Mouse (Mus musculus) forebrain, embryonic 16.5 days (tissue): ENCODE data around the gene Macrod2. TPM values are rescaled to one million over a fixed set of nuclear protein-coding genes. Genes with fewer than 3 reads are reported as not detected.

ENCODE experiments used
- ATAC-seq: fragments of 200-750 bp; cut with Nextera tagmentation; 2 replicates; pipeline ENCODE4 v1.8.0; 2017; ENCODE audit warnings: mild to moderate bottlenecking, moderate library complexity
- H3K27ac ChIP-seq: fragments of 300-500 bp; sonication (generic); 2 replicates; pipeline ENCODE4 v1.5.1; 2014; ENCODE audit warnings: low read length, control low read depth
- H3K27me3 ChIP-seq: fragments of 300-500 bp; sonication (generic); replicated peaks from 2 replicates; pipeline ENCODE4 v1.6.1; 2014; ENCODE audit warnings: low read length; ENCODE audit not compliant: control insufficient read depth, insufficient read depth
- H3K36me3 ChIP-seq: fragments of 300-500 bp; sonication (generic); 2 replicates; pipeline ENCODE4 v1.6.1; 2014; ENCODE audit not compliant: control insufficient read depth, insufficient read depth
- H3K4me1 ChIP-seq: fragments of 300-500 bp; sonication (generic); replicated peaks from 2 replicates; pipeline ENCODE4 v1.6.1; 2014; ENCODE audit warnings: low read length; ENCODE audit not compliant: control insufficient read depth, insufficient read depth
- H3K4me2 ChIP-seq: fragments of 300-500 bp; sonication (generic); 2 replicates; pipeline ENCODE4 v1.6.1; 2014; ENCODE audit warnings: mild to moderate bottlenecking, low read length, control low read depth
- H3K4me3 ChIP-seq: fragments of 300-500 bp; sonication (generic); replicated peaks from 2 replicates; pipeline ENCODE4 v1.5.1; 2014; ENCODE audit warnings: mild to moderate bottlenecking, low read length, control low read depth
- H3K9ac ChIP-seq: fragments of 300-500 bp; sonication (generic); replicated peaks from 2 replicates; pipeline ENCODE4 v1.6.1; 2014; ENCODE audit warnings: low read depth, low read length, control low read depth
- H3K9me3 ChIP-seq: fragments of 300-500 bp; sonication (generic); 2 replicates; pipeline ENCODE4 v1.6.1; 2016; ENCODE audit warnings: low read length; ENCODE audit not compliant: control insufficient read depth
- whole genome bisulfite sequencing: fragments of 180-500 bp; shearing (Covaris S2); extraction: QIAGEN DNeasy Blood & Tissue Kit; methylation state at CpG from one replicate; pipeline ENCODE4 v1.1.7; 2014; 5-methylcytosine and 5-hydroxymethylcytosine counted together
- polyA plus RNA-seq: library from polyadenylated mRNA; unstranded; fragments of >200 nt; fragmentation: Nextera tagmentation; extraction: Ambion mirVana; gene quantifications from 2 replicates; pipeline ENCODE4 v1.2.1, GENCODE M21; 2015

Gene Macrod2
- polyA plus RNA-seq, 1 experiment from 2014 or later: 108 TPM

DNA sequence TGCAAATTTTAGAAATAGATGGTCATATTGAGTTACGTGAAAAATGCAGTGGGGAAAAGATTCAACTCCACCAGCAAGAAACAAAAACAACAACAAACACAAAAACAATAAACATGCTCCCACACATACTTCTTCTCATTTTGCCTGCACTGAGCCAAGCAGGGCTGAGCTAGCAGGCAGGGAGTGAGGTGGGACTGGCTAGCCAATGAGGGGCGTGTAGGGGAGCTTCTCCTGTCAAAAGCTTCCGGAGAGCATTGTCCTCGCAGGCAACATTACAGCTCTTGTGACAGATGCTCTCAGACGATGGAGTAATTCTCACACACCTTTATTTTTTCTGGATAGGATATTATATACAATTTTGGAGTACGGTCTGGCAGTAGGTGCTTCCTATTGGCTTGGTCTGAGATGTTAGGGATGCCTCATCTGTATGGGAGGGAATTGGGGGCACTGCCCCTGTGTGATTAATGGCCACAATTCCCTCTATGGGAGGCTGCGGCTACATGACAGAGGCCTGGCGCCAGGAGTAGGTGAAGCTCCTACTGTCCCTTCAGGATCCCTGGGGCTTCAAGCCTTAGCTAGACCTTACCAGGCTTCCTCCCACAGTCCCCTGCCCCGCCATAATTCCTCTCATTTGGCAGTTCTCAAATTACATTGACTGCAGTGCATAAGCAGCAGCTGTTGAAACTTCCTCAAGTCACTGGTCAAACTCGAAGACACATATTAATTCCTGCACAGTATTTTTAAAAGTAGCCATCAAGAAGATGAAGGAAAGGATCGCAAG lies 1491.8 kb downstream of the Macrod2 start:
- Histone ChIP-seq H3K27ac (no peak overlapping the region), H3K36me3 (no peaks in the 10 kb centered on the region), H3K4me1 (no peaks in the 10 kb centered on the region), H3K27me3 (no peaks in the 10 kb centered on the region), H3K9ac (no peak overlapping the region), H3K9me3 (no peaks in the 10 kb centered on the region), H3K4me2 (no peak overlapping the region), H3K4me3 (no peak overlapping the region)
- no peak for ATAC-seq
- 75% methylated on average over 11 of the region's 11 CpGs for WGBS

DNA sequence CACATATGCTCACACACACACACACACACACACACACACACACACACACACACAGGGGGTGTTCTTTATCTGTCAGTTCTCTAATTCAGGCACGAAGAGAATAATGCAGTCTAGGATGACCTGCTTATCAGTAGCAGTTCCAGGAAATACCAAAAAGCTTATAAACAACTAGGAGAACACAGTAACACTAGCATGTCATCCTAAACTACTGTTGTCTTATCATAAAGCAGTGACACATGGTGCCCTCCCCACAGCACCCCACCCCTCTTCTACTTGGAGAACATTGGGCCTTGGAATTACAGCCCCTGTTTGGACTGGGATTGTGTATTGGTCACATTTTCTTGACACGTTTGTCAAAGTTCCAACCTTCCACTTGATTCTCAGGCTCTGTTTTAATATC lies 1494.4 kb downstream of the Macrod2 start:
- no peak overlapping the region for H3K4me3 ChIP-seq
- H3K9ac ChIP-seq: no peak overlapping the region
- H3K4me1 ChIP-seq: no peaks in the 10 kb centered on the region
- no peak for ATAC-seq
- WGBS: 86% methylated on average over 2 of the region's 2 CpGs
- no peaks in the 10 kb centered on the region for H3K9me3 ChIP-seq
- no peaks in the 10 kb centered on the region for H3K27me3 ChIP-seq
- H3K36me3 ChIP-seq: no peaks in the 10 kb centered on the region
- no peak overlapping the region for H3K4me2 ChIP-seq
- no peak overlapping the region for H3K27ac ChIP-seq

DNA sequence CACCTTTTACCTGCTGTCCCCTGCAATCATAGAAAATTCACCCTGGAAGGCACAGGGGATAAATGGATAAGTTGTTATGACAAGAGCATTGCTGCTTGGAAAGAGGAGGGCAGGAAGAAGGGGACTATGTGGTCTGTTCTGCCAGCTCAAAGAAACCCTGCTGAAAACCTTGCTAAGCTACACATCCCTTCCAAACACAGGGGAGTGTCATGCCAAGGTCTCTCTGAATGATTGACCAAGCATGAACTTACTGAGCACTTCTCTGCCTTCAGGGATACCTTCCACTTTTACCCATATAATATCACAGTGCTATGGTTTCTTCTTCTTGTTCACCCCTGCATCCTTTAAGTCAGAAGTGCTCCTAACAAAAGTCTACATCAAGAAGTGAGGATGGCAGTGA lies 1502.8 kb downstream of the Macrod2 start:
- Histone ChIP-seq H3K36me3 (no peaks in the 10 kb centered on the region), H3K9ac (no peak overlapping the region), H3K9me3 (no peaks in the 10 kb centered on the region), H3K4me3 (no peak overlapping the region), H3K27me3 (no peaks in the 10 kb centered on the region), H3K4me1 (no peaks in the 10 kb centered on the region), H3K27ac (no peak overlapping the region), H3K4me2 (no peak overlapping the region)
- no peak for ATAC-seq

DNA sequence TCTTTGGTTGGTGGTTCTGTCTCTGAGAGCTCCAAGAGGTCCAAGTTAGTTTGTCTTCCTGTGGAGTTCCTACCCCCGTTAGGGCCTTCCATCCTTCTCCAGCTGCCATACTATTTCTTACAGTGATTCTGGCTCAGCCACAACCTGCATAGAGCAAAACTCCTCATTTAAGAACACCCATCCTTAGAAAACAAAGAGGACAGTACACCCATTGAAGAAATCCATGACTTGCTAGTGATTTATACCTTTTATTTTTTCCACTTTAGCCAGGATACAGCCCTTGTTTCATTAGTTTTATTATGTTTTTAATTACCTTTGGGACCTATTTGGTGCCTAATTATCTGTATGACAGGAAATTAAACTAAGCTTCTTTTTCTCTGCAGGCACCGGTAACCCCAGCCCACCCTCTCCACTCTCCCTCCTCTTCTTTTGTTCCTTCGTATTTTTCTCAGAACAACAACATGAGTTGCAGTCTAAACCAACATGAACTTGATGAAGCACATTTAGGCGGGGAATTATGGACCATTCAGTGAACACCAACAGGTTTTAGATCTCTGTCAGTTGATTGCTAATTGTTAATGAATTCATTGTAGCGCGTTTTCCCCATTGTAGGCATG lies 1516.8 kb downstream of the Macrod2 start:
- H3K9ac ChIP-seq: no peak overlapping the region
- no peaks in the 10 kb centered on the region for H3K27me3 ChIP-seq
- no peak overlapping the region for H3K27ac ChIP-seq
- H3K36me3 ChIP-seq: no peaks in the 10 kb centered on the region
- no peak overlapping the region for H3K4me3 ChIP-seq
- no peak for ATAC-seq
- H3K9me3 ChIP-seq: no peaks in the 10 kb centered on the region
- 20% methylated on average over 6 of the region's 6 CpGs for WGBS
- H3K4me1 ChIP-seq: peaks cover 9% of the 10 kb centered on the region; the same call in 1 of the 2 replicates
- H3K4me2 ChIP-seq: no peak overlapping the region

DNA sequence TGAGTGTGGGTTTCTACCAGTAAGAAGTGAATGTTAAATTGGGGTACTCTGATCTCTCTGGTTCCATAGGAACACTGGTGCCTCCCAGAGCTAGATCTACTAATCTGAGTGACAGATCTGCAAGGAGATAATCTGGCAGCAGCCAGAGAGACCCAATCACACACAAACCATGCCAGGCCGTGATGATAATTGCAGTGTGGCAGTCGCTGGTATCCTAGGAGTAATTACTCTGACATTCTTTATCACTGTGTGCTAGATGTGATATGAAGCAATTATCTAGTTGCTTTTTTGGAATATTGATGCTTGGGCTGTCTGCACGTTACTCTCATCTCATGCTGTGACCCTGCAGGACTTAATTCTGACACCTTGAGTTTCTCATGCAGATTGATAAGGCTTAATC lies 1518.4 kb downstream of the Macrod2 start:
- Histone ChIP-seq H3K27me3 (no peaks in the 10 kb centered on the region), H3K9ac (no peak overlapping the region), H3K9me3 (no peaks in the 10 kb centered on the region), H3K4me3 (no peak overlapping the region), H3K27ac (no peak overlapping the region), H3K4me1 (peaks cover 9% of the 10 kb centered on the region; the same call in 1 of the 2 replicates), H3K4me2 (no peak overlapping the region), H3K36me3 (no peaks in the 10 kb centered on the region)
- ATAC-seq: peak; percentile 88
- WGBS: 7% methylated on average over 3 of the region's 3 CpGs

DNA sequence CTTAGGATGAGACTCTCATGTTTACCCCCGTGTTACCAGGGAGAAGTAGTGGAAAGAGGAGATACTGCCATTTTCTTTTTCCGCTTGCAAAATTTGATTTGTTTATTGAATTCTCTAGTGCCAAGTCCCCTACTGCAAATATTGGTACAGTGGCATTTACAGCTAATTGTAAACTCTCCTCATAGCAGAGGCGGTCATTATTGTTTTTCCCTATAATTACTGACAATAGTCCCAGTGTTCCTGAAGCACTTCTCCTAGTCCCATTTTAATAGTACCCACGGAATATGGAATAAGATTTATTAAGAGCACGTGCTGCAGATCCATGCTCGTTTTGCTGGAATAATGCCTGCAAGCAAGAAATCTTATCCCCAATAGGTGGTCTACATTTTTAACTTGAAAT lies 1518.8 kb downstream of the Macrod2 start:
- Histone ChIP-seq H3K4me2 (no peak overlapping the region), H3K9me3 (no peaks in the 10 kb centered on the region), H3K27me3 (no peaks in the 10 kb centered on the region), H3K4me3 (no peak overlapping the region), H3K9ac (no peak overlapping the region), H3K27ac (no peak overlapping the region), H3K4me1 (peaks cover 9% of the 10 kb centered on the region; the same call in 1 of the 2 replicates), H3K36me3 (no peaks in the 10 kb centered on the region)
- WGBS: 31% methylated on average over 6 of the region's 6 CpGs
- peak; percentile 54 for ATAC-seq

DNA sequence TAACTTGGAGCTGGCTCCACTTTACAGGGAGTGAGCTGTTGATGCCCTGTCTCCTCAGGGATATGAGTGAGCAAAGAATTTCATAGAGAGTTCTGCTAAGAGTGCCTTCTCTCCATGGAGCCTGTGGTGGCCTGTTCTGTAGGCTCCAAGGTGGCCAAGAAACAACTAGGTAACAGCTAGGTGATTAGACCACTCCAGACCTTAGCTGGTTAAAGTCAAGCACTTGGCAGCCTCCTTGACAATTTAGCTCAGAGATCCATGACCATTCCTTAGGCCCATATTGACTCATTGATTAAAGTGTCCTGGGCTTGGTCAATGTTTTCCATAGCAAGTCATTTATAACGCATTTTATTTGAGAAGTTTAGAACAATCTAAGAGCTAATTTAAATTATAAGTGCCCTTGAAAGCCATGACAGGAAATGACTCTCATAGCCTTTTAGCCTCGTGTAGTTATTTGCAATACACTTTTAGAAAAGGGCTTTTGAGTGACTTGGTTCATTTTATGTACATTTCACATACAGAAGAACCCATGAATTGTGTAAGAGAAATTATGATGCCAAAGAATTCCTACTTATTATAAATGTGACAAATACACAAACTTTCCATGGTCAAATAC lies 1525.4 kb downstream of the Macrod2 start:
- ATAC-seq: no peak
- no peaks in the 10 kb centered on the region for H3K9me3 ChIP-seq
- no peaks in the 10 kb centered on the region for H3K36me3 ChIP-seq
- H3K4me3 ChIP-seq: no peak overlapping the region
- no peak overlapping the region for H3K9ac ChIP-seq
- H3K27ac ChIP-seq: no peak overlapping the region
- no peaks in the 10 kb centered on the region for H3K27me3 ChIP-seq
- H3K4me1 ChIP-seq: no peaks in the 10 kb centered on the region
- no peak overlapping the region for H3K4me2 ChIP-seq
- 86% methylated on average over 2 of the region's 2 CpGs for WGBS

DNA sequence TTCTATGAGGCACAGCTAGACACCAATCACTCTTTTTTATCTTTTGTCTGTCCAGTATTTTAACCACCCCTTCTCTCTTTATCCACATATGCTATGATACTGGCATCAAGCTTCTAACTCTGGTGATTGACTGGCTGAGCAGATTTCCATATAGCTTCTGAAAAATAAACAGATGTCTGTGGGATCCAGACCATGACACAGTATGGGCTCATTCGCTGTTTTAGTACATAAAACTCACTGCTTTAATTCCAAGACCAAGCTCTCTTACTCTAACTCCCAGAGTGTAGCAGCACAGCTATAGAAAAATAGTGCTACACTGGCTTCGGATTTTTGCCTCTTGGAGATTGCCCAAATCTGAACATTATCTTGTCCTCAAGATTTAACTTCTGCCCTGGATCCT lies 1540.0 kb downstream of the Macrod2 start:
- Histone ChIP-seq H3K9ac (no peak overlapping the region), H3K27ac (no peak overlapping the region), H3K27me3 (no peaks in the 10 kb centered on the region), H3K4me3 (no peak overlapping the region), H3K4me1 (no peaks in the 10 kb centered on the region), H3K4me2 (no peak overlapping the region), H3K36me3 (no peaks in the 10 kb centered on the region), H3K9me3 (no peaks in the 10 kb centered on the region)
- ATAC-seq: no peak
- WGBS: 66% methylated on average over 2 of the region's 2 CpGs

DNA sequence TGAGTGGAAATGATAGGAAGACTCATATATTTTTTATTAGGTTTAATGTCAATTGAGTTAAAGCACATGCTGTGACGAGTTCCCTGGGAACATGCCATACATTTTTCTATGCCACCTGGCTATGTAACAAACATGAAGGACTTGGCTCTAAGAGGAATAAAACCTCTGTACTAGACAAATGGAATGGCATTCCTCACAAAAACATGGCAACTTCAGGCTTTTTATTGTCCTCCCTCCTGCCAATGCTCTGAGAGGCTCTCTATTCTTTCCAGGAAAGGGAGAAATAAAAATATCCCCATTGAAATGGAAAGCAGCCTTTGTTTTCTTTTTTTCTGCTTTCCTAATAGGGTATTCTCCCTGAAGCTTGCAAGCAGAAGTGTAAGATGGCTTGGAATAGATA lies 1559.7 kb downstream of the Macrod2 start:
- Histone ChIP-seq H3K4me2 (no peak overlapping the region), H3K9ac (no peak overlapping the region), H3K4me3 (no peak overlapping the region), H3K4me1 (peaks cover 6% of the 10 kb centered on the region), H3K27me3 (no peaks in the 10 kb centered on the region), H3K9me3 (no peaks in the 10 kb centered on the region), H3K36me3 (no peaks in the 10 kb centered on the region), H3K27ac (no peak overlapping the region)
- ATAC-seq: peak; percentile 73
- 5% methylated on average over 1 of the region's 1 CpGs for WGBS
